Mouse (Mus musculus): Measurements from ENCODE around the gene 4930503B20Rik. TPM values are rescaled to one million over a fixed set of nuclear protein-coding genes. Genes with fewer than 3 reads are reported as not detected.

Gene 4930503B20Rik
- not detected in 2 replicates for polyA plus RNA-seq (2015; fragmentation: Nextera tagmentation; extraction: Ambion mirVana)

DNA sequence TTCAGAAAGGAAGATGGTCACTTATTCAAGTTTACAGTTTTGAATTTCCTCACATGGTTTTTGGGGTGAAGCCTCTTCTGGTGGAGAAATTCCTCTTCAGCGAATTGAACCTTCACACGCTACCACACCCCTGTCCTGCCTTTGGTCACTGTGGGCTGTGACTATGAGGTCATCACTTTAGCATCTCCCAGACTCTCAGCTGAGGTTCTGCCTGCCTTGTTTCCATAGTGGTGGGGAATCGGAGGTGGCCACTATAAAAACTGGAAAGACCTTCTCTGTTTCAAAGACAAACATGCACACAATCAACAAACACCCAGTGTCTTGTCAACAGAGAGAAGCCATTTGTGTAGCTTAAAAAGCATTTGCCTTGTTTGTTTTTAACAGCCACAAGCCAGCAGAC, at the start of gene 4930503B20Rik:
Gene 4930503B20Rik (minus strand): TSS at position 101 of the 400 bp plus-strand sequence.
- H3K4me1 ChIP-seq (ENCODE audit: insufficient read depth, low read depth, low read length): no peaks in the 10 kb centered on the region
- H3K36me3 ChIP-seq (ENCODE audit: insufficient read depth, low read length): no peaks in the 10 kb centered on the region
- H3K4me3 ChIP-seq (ENCODE audit: low read depth, low read length): no peak within 1 kb of the TSS
- TF ChIP-seq EP300 (IDR thresholded peaks at IDR 0.05): no peak
- TF ChIP-seq CTCF (IDR thresholded peaks at IDR 0.05): no peak
- no peak within 1 kb of the TSS for H3K4me2 ChIP-seq (replicated peaks; ENCODE audit: low read depth, low read length)
- no peaks in the 10 kb centered on the region for H3K9me3 ChIP-seq (ENCODE audit: low read length)
- no peaks in the 10 kb centered on the region for H3K27me3 ChIP-seq (replicated peaks; ENCODE audit: insufficient read depth, low read length)
- WGBS: 70% methylated on average over 3 of the region's 3 CpGs
- DNase-seq (ENCODE audit: low spot score): no peak
- no peak within 1 kb of the TSS for H3K9ac ChIP-seq (replicated peaks; ENCODE audit: low read depth)
- no peak for ATAC-seq
- H3K27ac ChIP-seq (ENCODE audit: low read length): no peak within 1 kb of the TSS

DNA sequence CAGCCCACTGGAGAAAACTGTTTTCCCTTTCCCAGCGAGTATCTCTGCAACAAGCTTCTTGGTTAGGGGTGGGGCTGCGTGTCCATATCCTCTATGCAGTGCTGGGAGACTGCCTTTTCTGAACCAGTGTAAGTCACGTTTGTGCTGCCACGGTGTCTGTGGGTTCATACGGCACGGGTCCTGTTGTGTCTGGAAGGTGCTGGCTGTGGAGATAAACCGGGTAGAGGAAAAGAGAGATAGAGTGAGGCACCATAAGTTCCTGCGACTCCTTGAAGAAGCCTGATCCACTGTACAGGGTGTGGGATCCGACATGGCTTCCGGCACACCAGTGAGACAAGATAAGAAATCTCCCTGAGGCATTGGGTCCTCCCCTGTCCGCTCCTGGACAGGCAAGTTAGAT, 48.9 kb upstream of the 4930503B20Rik start:
- ATAC-seq (no peak), DNase-seq (ENCODE audit: low spot score) (no peak)
- Histone ChIP-seq H3K36me3 (ENCODE audit: insufficient read depth, low read length) (no peaks in the 10 kb centered on the region), H3K27ac (ENCODE audit: low read length) (no peak overlapping the region), H3K9me3 (ENCODE audit: low read length) (no peaks in the 10 kb centered on the region), H3K4me3 (ENCODE audit: low read depth, low read length) (no peak overlapping the region), H3K9ac (replicated peaks; ENCODE audit: low read depth) (no peak overlapping the region), H3K4me2 (replicated peaks; ENCODE audit: low read depth, low read length) (peak overlapping the region; percentile 14; the same call in 1 of the 2 replicates), H3K4me1 (ENCODE audit: insufficient read depth, low read depth, low read length) (no peaks in the 10 kb centered on the region), H3K27me3 (replicated peaks; ENCODE audit: insufficient read depth, low read length) (no peaks in the 10 kb centered on the region)
- TF ChIP-seq EP300 (IDR thresholded peaks at IDR 0.05): no peak
- no peak for TF ChIP-seq CTCF (IDR thresholded peaks at IDR 0.05)
- 56% methylated on average over 11 of the region's 11 CpGs for WGBS

DNA sequence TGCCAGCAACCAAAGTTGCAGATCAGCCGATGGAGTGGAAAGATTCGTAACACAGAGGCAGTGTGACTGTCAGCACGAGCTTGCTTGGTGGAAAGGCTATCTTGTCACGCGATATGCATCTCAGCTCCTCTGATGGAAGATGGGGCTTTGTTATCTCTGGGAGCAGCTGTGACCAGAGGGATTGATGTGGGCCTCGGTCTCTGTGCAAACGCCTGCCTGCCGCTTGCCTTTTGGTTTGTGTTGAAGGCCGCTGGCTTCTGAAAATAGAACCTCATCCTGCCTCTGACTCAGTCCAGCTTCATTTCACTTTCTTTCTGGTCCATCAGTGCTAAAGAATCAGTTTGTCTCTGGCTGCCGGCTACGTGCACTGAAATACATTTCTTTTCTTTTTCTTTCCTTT, 47.9 kb upstream of the 4930503B20Rik start:
- no peaks in the 10 kb centered on the region for H3K27me3 ChIP-seq (replicated peaks; ENCODE audit: insufficient read depth, low read length)
- DNase-seq (ENCODE audit: low spot score) (no peak), ATAC-seq (no peak)
- H3K27ac ChIP-seq (ENCODE audit: low read length): no peak overlapping the region
- no peaks in the 10 kb centered on the region for H3K36me3 ChIP-seq (ENCODE audit: insufficient read depth, low read length)
- H3K4me2 ChIP-seq (replicated peaks; ENCODE audit: low read depth, low read length): no peak overlapping the region
- 54% methylated on average over 11 of the region's 11 CpGs for WGBS
- H3K4me1 ChIP-seq (ENCODE audit: insufficient read depth, low read depth, low read length): no peaks in the 10 kb centered on the region
- H3K9ac ChIP-seq (replicated peaks; ENCODE audit: low read depth): no peak overlapping the region
- no peak overlapping the region for H3K4me3 ChIP-seq (ENCODE audit: low read depth, low read length)
- no peaks in the 10 kb centered on the region for H3K9me3 ChIP-seq (ENCODE audit: low read length)
- TF ChIP-seq EP300 (IDR thresholded peaks at IDR 0.05) (no peak), CTCF (IDR thresholded peaks at IDR 0.05) (no peak)

DNA sequence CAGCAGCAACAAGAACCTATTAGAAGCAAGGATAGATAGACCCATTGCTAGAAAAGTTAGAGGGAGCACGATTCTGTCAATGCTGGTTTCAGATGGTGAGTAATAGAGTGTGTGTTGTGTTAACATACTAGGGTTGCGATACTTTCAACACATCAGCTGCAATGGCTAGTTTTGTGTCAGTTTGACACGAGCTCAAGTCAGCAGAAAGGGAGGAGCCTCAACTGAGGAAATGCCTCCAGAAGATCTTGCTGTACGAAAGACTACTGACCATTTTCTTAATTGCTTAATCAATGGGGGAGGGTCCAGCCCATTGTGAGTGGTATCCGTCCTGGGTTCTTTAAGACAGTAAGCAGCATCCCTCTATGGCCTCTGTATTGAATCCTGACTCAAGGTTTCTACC, 41.4 kb upstream of the 4930503B20Rik start:
- TF ChIP-seq CTCF (IDR thresholded peaks at IDR 0.05) (no peak), EP300 (IDR thresholded peaks at IDR 0.05) (no peak)
- H3K27ac ChIP-seq (ENCODE audit: low read length): no peak overlapping the region
- WGBS: 66% methylated on average over 5 of the region's 5 CpGs
- no peak for DNase-seq (ENCODE audit: low spot score)
- H3K36me3 ChIP-seq (ENCODE audit: insufficient read depth, low read length): no peaks in the 10 kb centered on the region
- H3K4me2 ChIP-seq (replicated peaks; ENCODE audit: low read depth, low read length): no peak overlapping the region
- no peak overlapping the region for H3K4me3 ChIP-seq (ENCODE audit: low read depth, low read length)
- ATAC-seq: no peak
- no peaks in the 10 kb centered on the region for H3K9me3 ChIP-seq (ENCODE audit: low read length)
- no peak overlapping the region for H3K9ac ChIP-seq (replicated peaks; ENCODE audit: low read depth)
- H3K4me1 ChIP-seq (ENCODE audit: insufficient read depth, low read depth, low read length): no peaks in the 10 kb centered on the region
- H3K27me3 ChIP-seq (replicated peaks; ENCODE audit: insufficient read depth, low read length): no peaks in the 10 kb centered on the region

DNA sequence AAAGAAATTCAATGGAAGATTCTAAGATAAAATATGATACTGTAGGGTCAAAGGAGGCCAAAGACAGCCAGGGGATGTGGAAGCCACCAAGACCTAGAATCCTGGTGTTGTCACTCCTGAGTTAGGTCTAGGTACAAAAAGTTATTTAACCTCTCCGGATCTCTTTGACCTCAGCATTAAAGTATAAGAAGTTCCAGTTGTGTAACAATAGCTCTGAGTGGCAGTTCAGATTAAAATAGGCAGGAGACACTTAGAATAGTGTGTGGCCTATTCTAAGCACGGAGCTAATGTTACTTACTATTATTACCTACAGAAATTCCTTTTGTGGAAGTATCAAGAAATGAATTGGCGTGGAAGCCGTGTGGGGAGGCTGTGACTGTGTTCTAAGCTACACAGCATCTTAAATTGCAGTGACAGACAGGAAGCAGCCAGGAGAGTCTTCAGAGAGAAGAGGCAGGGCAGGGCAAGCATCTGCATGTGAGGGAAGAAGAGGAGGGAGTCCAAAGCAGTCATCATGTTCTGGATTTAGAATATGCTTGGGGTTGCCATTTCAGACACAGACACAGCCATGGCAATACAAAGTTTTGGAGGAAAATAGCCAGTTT, 36.1 kb upstream of the 4930503B20Rik start:
- ATAC-seq: no peak
- H3K9ac ChIP-seq (replicated peaks; ENCODE audit: low read depth): no peak overlapping the region

DNA sequence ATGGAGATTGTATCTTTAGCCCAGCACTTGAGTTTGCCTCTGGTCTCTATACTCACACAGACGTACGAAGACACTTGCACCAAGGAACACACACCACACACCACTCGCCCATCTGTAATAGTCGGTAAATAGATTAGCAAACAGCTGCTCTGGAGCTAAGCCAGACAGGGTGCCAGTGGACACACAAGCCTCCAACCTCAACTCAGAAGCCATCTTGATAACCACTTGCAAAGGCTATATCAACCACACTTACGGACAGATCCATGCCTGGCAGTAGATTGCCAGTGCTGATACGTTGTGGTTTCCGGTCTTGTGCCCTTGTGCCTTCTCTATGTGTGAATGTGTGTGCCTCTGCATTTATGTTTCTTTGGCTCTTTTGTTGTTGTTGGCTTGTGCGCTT, 35.3 kb upstream of the 4930503B20Rik start:
- Histone ChIP-seq H3K9me3 (ENCODE audit: low read length) (no peaks in the 10 kb centered on the region), H3K4me2 (replicated peaks; ENCODE audit: low read depth, low read length) (no peak overlapping the region), H3K4me3 (ENCODE audit: low read depth, low read length) (no peak overlapping the region), H3K27me3 (replicated peaks; ENCODE audit: insufficient read depth, low read length) (no peaks in the 10 kb centered on the region), H3K4me1 (ENCODE audit: insufficient read depth, low read depth, low read length) (no peaks in the 10 kb centered on the region; the same call in 1 of the 2 replicates), H3K36me3 (ENCODE audit: insufficient read depth, low read length) (no peaks in the 10 kb centered on the region), H3K9ac (replicated peaks; ENCODE audit: low read depth) (no peak overlapping the region), H3K27ac (ENCODE audit: low read length) (no peak overlapping the region)
- 84% methylated on average over 8 of the region's 8 CpGs for WGBS
- DNase-seq (ENCODE audit: low spot score) (no peak), ATAC-seq (no peak)
- TF ChIP-seq EP300 (IDR thresholded peaks at IDR 0.05) (no peak), CTCF (IDR thresholded peaks at IDR 0.05) (no peak)

More for the DNA sequence above, 36.1 kb upstream of the 4930503B20Rik start:
- 83% methylated on average over 4 of the region's 4 CpGs for WGBS
- H3K4me2 ChIP-seq (replicated peaks; ENCODE audit: low read depth, low read length): no peak overlapping the region
- H3K36me3 ChIP-seq (ENCODE audit: insufficient read depth, low read length): no peaks in the 10 kb centered on the region
- no peak overlapping the region for H3K4me3 ChIP-seq (ENCODE audit: low read depth, low read length)
- no peaks in the 10 kb centered on the region; the same call in 1 of the 2 replicates for H3K4me1 ChIP-seq (ENCODE audit: insufficient read depth, low read depth, low read length)
- no peaks in the 10 kb centered on the region for H3K27me3 ChIP-seq (replicated peaks; ENCODE audit: insufficient read depth, low read length)
- DNase-seq (ENCODE audit: low spot score): no peak
- TF ChIP-seq EP300 (IDR thresholded peaks at IDR 0.05) (no peak), CTCF (IDR thresholded peaks at IDR 0.05) (no peak)
- no peaks in the 10 kb centered on the region for H3K9me3 ChIP-seq (ENCODE audit: low read length)
- H3K27ac ChIP-seq (ENCODE audit: low read length): no peak overlapping the region

All from lung, postnatal 0 days (tissue).